Mouse (Mus musculus) left cerebral cortex, postnatal 10 days (tissue): ENCODE measurements around the gene Ttc7b. TPM values are rescaled to one million over a fixed set of nuclear protein-coding genes. Genes with fewer than 3 reads are reported as not detected.

Experiments used
- DNase-seq, 2 experiments: peaks; one replicate each; pipeline ENCODE4 v3.0.0; 2021 to 2022; ENCODE audit warnings: low spot score in 2 of 2, mixed read lengths in 1 of 2; ENCODE audit errors: extremely low spot score in 1 of 2
- intact Hi-C: fragments of 180-260 bp; cut with DNase I; formaldehyde crosslinking; loops from one replicate; pipeline ENCODE4 v1.15.1; 2025
- total RNA-seq, 2 experiments: library from RNA; stranded (reverse); gene quantifications; 2 replicates each; pipeline ENCODE4 v1.2.3; 2021

The Ttc7b gene
- total RNA-seq, 2 experiments from 2014 or later: 137 to 138 TPM

GRCm38 (mm10) chr12:100375801-100376200 lies 144.8 kb downstream of the Ttc7b start:
- intact Hi-C loops: no loop called here
- no peak for DNase-seq

- no peak for DNase-seq
- intact Hi-C loops: no loop called here
Measured at GRCm38 (mm10) chr12:100372785-100373184, 147.8 kb downstream of the Ttc7b start.

- no peak for DNase-seq
- intact Hi-C loops: no loop called here
Measured at GRCm38 (mm10) chr12:100372015-100372414, 148.6 kb downstream of the Ttc7b start.

- intact Hi-C loops: loop anchor here (10.0 kb wide), 1 partner anchor 205 kb away; no protein-coding TSS in a partner anchor
- no peak for DNase-seq
Measured at GRCm38 (mm10) chr12:100369786-100370185, 150.8 kb downstream of the Ttc7b start.

- intact Hi-C loops: loop anchor here (10.0 kb wide), 1 partner anchor 206 kb away; no protein-coding TSS in a partner anchor
Measured at GRCm38 (mm10) chr12:100369220-100369619, 151.4 kb downstream of the Ttc7b start.

GRCm38 (mm10) chr12:100361330-100361729 lies 159.3 kb downstream of the Ttc7b start:
- DNase-seq: peak; percentile 69 to 75
- intact Hi-C loops: loop anchor here (5.0 to 10.0 kb wide), 2 partner anchors 56 to 213 kb away; no protein-coding TSS in a partner anchor

More at GRCm38 (mm10) chr12:100369220-100369619, 151.4 kb downstream of the Ttc7b start:
- no peak for DNase-seq

GRCm38 (mm10) chr12:100358040-100358620 lies 162.5 kb downstream of the Ttc7b start:
- intact Hi-C loops: no loop called here
- DNase-seq: peak in 1 of 2 experiments; percentile 17

- no peak for DNase-seq
- intact Hi-C loops: no loop called here
Measured at GRCm38 (mm10) chr12:100356407-100356806, 164.2 kb downstream of the Ttc7b start.

- DNase-seq: no peak
- intact Hi-C loops: no loop called here
Measured at GRCm38 (mm10) chr12:100355565-100355964, 165.1 kb downstream of the Ttc7b start.

GRCm38 (mm10) chr12:100353954-100354353 lies 166.7 kb downstream of the Ttc7b start:
- DNase-seq: peak in 1 of 2 experiments; percentile 38
- intact Hi-C loops: no loop called here

GRCm38 (mm10) chr12:100353075-100353782 lies 167.4 kb downstream of the Ttc7b start:
- intact Hi-C loops: no loop called here
- peak in 1 of 2 experiments; percentile 39 for DNase-seq

- no peak for DNase-seq
- intact Hi-C loops: no loop called here
Measured at GRCm38 (mm10) chr12:100352094-100352493, 168.5 kb downstream of the Ttc7b start.

- no peak for DNase-seq
- intact Hi-C loops: no loop called here
Measured at GRCm38 (mm10) chr12:100343554-100343953, 177.1 kb downstream of the Ttc7b start.

GRCm38 (mm10) chr12:100341614-100342013 lies 179.0 kb downstream of the Ttc7b start:
- intact Hi-C loops: no loop called here
- no peak for DNase-seq

- DNase-seq: no peak
- intact Hi-C loops: no loop called here
Measured at GRCm38 (mm10) chr12:100340901-100341460, 179.6 kb downstream of the Ttc7b start.

- no peak for DNase-seq
- intact Hi-C loops: loop anchor here (5.0 kb wide), 1 partner anchor 136 kb away; no protein-coding TSS in a partner anchor
Measured at GRCm38 (mm10) chr12:100338055-100338454, 182.6 kb downstream of the Ttc7b start.

GRCm38 (mm10) chr12:100337351-100338018 lies 183.1 kb downstream of the Ttc7b start:
- intact Hi-C loops: loop anchor here (5.0 kb wide), 1 partner anchor 135 kb away; no protein-coding TSS in a partner anchor
- DNase-seq: no peak

GRCm38 (mm10) chr12:100336241-100336640 lies 184.4 kb downstream of the Ttc7b start:
- intact Hi-C loops: loop anchor here (5.0 kb wide), 1 partner anchor 134 kb away; no protein-coding TSS in a partner anchor
- DNase-seq: no peak

- DNase-seq: no peak
- intact Hi-C loops: no loop called here
Measured at GRCm38 (mm10) chr12:100331806-100332205, 188.8 kb downstream of the Ttc7b start.
